Mouse (Mus musculus): Measurements from ENCODE around the gene Sertad1.

DNA sequence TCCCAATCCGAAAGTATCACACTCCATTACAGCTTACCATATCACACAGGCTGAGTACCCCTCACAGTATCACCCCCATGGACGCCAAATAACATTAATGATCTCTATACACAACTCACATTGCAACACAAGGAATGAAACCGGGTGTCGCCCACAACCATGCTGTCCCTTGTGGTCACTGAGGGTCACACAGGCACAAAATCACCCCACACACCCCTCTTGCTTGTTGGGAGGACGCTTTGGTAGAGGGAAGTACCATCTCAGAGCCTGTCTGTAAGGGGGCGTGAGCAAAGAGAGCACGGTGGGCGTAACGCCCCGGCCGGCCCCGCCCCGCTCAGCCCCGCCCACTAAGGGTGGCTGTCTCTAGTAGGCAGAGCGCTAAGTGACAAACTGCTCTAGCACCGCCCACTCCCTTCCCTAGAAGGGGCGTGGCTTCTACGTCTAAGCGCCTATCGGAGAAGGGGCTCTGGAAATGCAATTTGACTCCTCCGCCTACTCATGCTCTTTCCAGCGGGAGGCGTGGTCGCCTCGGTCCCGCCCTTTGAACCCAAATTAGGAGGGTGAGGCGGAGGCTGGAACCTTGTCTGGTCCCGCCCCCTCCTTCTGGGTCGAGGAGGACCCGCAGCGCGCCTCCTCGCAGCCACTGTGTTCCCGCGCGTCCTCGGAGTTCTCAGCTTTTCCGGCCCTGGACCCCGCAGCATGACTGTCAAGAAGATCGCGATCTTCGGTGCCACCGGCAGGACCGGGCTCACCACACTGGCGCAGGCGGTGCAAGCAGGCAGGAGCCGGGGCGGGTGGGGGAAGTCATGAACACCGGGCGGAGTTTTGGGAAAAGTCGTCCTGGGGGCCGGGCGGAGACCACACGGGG lies 39.1 kb upstream of the Sertad1 start, which contains the start of the genes Sptbn4 and Blvrb:
- TF ChIP-seq POLR2A (IDR thresholded peaks at IDR 0.05; ENCODE audit: control insufficient read depth, low read depth, low read length) = peak; percentile 56; the same call in 1 of the 2 replicates
- peak; percentile 19; the same call in 1 of the 2 replicates for TF ChIP-seq CTCF (IDR thresholded peaks at IDR 0.05; ENCODE audit: control insufficient read depth, insufficient read depth, insufficient replicate concordance, low read depth, low read length)

Data from testis, adult 2 months (tissue).